ENCODE assay signal across 8 mouse cellular contexts in genomic region chr4:41349199-41349591, GRCm38 (mm10). TPM values are rescaled to one million over a fixed set of nuclear protein-coding genes. Genes with fewer than 3 reads are reported as not detected.
DNase-seq lines count a peak whose midpoint lies in the region; ATAC-seq and TF ChIP-seq lines count a peak whose summit lies in the region.

No protein-coding gene starts in this region.

- no peaks in the 10 kb centered on the region for H3K36me3 ChIP-seq in kidney, adult 2 months (ENCODE audit: control insufficient read depth, insufficient read depth, low read length)
- no peaks in the 10 kb centered on the region for H3K36me3 ChIP-seq in forebrain, embryonic 16.5 days (ENCODE audit: control insufficient read depth, insufficient read depth)
- H3K36me3 ChIP-seq in lung, embryonic 15.5 days: peaks cover 7% of the 10 kb centered on the region
- H3K36me3 ChIP-seq in spleen, adult 2 months (ENCODE audit: control insufficient read depth, insufficient read depth, low read length): no peaks in the 10 kb centered on the region

- peak; percentile 19 for ATAC-seq in activated CD4-positive, CD25-positive, alpha-beta regulatory T cell, adult 4 months
- ATAC-seq in forebrain, embryonic 16.5 days: peak; percentile 81
- no peak; the same call in 1 of the 2 replicates for ATAC-seq in lung, embryonic 15.5 days (ENCODE audit: borderline replicate concordance, extremely low read depth, low FRiP score, low TSS enrichment)

- no peak for TF ChIP-seq POLR2A in kidney, adult 2 months (IDR thresholded peaks at IDR 0.05; ENCODE audit: low read depth, low read length)
- no peak for TF ChIP-seq POLR2A in spleen, adult 2 months (IDR thresholded peaks at IDR 0.05; ENCODE audit: low read depth, low read length)

- H3K4me3 ChIP-seq in kidney, adult 2 months (ENCODE audit: insufficient read depth, low read depth, low read length): peak overlapping the region; percentile 87
- peak overlapping the region; percentile 84 for H3K4me3 ChIP-seq in forebrain, embryonic 16.5 days (replicated peaks; ENCODE audit: low read length)
- peak overlapping the region; percentile 90 for H3K4me3 ChIP-seq in lung, embryonic 15.5 days
- H3K4me3 ChIP-seq in spleen, adult 2 months (ENCODE audit: extremely low read depth, insufficient read depth, insufficient read length): peak overlapping the region; percentile 97

- DNase-seq in kidney, adult 2 months: no peak
- no peak for DNase-seq in kidney, postnatal 14 days
- peak in 1 of 2 experiments; percentile 35 for DNase-seq in spleen, adult 2 months (ENCODE audit: low read depth in 1 of 2, low spot score in 2 of 2)
- no peak for DNase-seq in right cerebral cortex, postnatal 4 days
- no peak for DNase-seq in adrenal gland, adult 8-10 months

- H3K9me3 ChIP-seq in forebrain, embryonic 16.5 days (ENCODE audit: control insufficient read depth, low read length): no peaks in the 10 kb centered on the region
- no peaks in the 10 kb centered on the region for H3K9me3 ChIP-seq in lung, embryonic 15.5 days

- peak overlapping the region; percentile 59 for H3K27ac ChIP-seq in kidney, adult 2 months (ENCODE audit: insufficient read depth, low read depth, low read length)
- peak overlapping the region; percentile 96 for H3K27ac ChIP-seq in forebrain, embryonic 16.5 days (ENCODE audit: low read length)
- peak overlapping the region; percentile 98 for H3K27ac ChIP-seq in lung, embryonic 15.5 days
- H3K27ac ChIP-seq in spleen, adult 2 months (ENCODE audit: insufficient read depth, low read length): peak overlapping the region; percentile 75

- H3K4me1 ChIP-seq in kidney, adult 2 months (ENCODE audit: control insufficient read depth, insufficient read depth, low read length): peaks cover 10% of the 10 kb centered on the region
- peaks cover 13% of the 10 kb centered on the region for H3K4me1 ChIP-seq in forebrain, embryonic 16.5 days (replicated peaks; ENCODE audit: control insufficient read depth, insufficient read depth, low read length)
- peaks cover 14% of the 10 kb centered on the region for H3K4me1 ChIP-seq in lung, embryonic 15.5 days
- peaks cover 2% of the 10 kb centered on the region for H3K4me1 ChIP-seq in spleen, adult 2 months (ENCODE audit: control insufficient read depth, insufficient read depth, insufficient read length)

- no peaks in the 10 kb centered on the region for H3K27me3 ChIP-seq in kidney, adult 2 months (replicated peaks; ENCODE audit: control insufficient read depth, insufficient read depth, low read length)
- H3K27me3 ChIP-seq in forebrain, embryonic 16.5 days (replicated peaks; ENCODE audit: control insufficient read depth, insufficient read depth, low read length): no peaks in the 10 kb centered on the region
- no peaks in the 10 kb centered on the region for H3K27me3 ChIP-seq in lung, embryonic 15.5 days
- H3K27me3 ChIP-seq in spleen, adult 2 months (ENCODE audit: control insufficient read depth, insufficient read depth, low read length): no peaks in the 10 kb centered on the region

- H3K4me2 ChIP-seq in forebrain, embryonic 16.5 days (ENCODE audit: low read length): peak overlapping the region; percentile 69
- H3K4me2 ChIP-seq in lung, embryonic 15.5 days: peak overlapping the region; percentile 65

- TF ChIP-seq CTCF in kidney, adult 2 months (conservative IDR thresholded peaks at IDR 0.05; ENCODE audit: insufficient read depth, insufficient read length, low read depth, low read length): no peak
- no peak for TF ChIP-seq CTCF in spleen, adult 2 months (IDR thresholded peaks at IDR 0.05; ENCODE audit: extremely low read depth, insufficient read depth, insufficient read length, insufficient replicate concordance)

- under 1% methylated on average over 27 of the region's 28 CpGs for WGBS in kidney, adult 2 months
- under 1% methylated on average over 28 of the region's 28 CpGs for WGBS in forebrain, embryonic 16.5 days
- 0% methylated on average over 27 of the region's 28 CpGs for WGBS in lung, embryonic 15.5 days
- WGBS in spleen, adult 2 months: under 1% methylated on average over 27 of the region's 28 CpGs

- H3K9ac ChIP-seq in forebrain, embryonic 16.5 days (replicated peaks; ENCODE audit: low read depth, low read length): peak overlapping the region; percentile 78
- H3K9ac ChIP-seq in lung, embryonic 15.5 days: peak overlapping the region; percentile 89

RNA-seq across cellular contexts. Expression of gene Ubap1, which starts 0.4 kb away (rescaled TPM):
- polyA plus RNA-seq in kidney, adult 2 months (2012; rRNA removed): 38.8 and 40.4 TPM in 2 replicates
- polyA plus RNA-seq in activated CD4-positive, CD25-positive, alpha-beta regulatory T cell, adult 4 months (2017; shearing (Covaris generic)): 10 to 100 TPM; 25.5 to 36.2 TPM
- polyA plus RNA-seq in forebrain, embryonic 16.5 days (2015; fragmentation: Nextera tagmentation; extraction: Ambion mirVana): 73.6 and 82.4 TPM in 2 replicates
- polyA plus RNA-seq in lung, embryonic 15.5 days (2015; fragmentation: Nextera tagmentation; extraction: Ambion mirVana): 47.7 and 53.9 TPM in 2 replicates
- polyA plus RNA-seq in spleen, adult 2 months (2012; rRNA removed): 13.3 and 18.5 TPM in 2 replicates
- total RNA-seq in adrenal gland, adult 8-10 months (2022): 10 to 100 TPM; 47.8 to 55.8 (median 50.8) TPM

RNA-seq across cellular contexts. Expression of gene Dcaf12, which starts 34.5 kb away (rescaled TPM):
- polyA plus RNA-seq in kidney, adult 2 months (2012; rRNA removed): 26.3 and 30.9 TPM in 2 replicates
- polyA plus RNA-seq in activated CD4-positive, CD25-positive, alpha-beta regulatory T cell, adult 4 months (2017; shearing (Covaris generic)): 10 to 100 TPM; 24.4 to 28.0 TPM
- 88.9 and 101 TPM in 2 replicates for polyA plus RNA-seq in forebrain, embryonic 16.5 days (2015; fragmentation: Nextera tagmentation; extraction: Ambion mirVana)
- 67.5 and 67.6 TPM in 2 replicates for polyA plus RNA-seq in lung, embryonic 15.5 days (2015; fragmentation: Nextera tagmentation; extraction: Ambion mirVana)
- 35.4 and 44.6 TPM in 2 replicates for polyA plus RNA-seq in spleen, adult 2 months (2012; rRNA removed)
- 10 to 100 TPM; 46.6 to 55.3 (median 48.8) TPM for total RNA-seq in adrenal gland, adult 8-10 months (2022)
